Mouse (Mus musculus) monocyte, adult 2 months (primary cell): ENCODE results near the gene Ift81.

Experiments used
- DNase-seq, 2 experiments: peaks; one replicate each; pipeline ENCODE4 v3.0.0; 2022; ENCODE audit warnings: low spot score in 2 of 2, low read depth in 1 of 2

The Ift81 gene

GRCm38 (mm10) chr5:122548671-122549070, 65.6 kb downstream of the Ift81 start:
- no peak for DNase-seq

GRCm38 (mm10) chr5:122547810-122548209, 66.5 kb downstream of the Ift81 start:
- no peak for DNase-seq

GRCm38 (mm10) chr5:122547251-122547714, 67.0 kb downstream of the Ift81 start:
- peak; percentile 28 to 40 for DNase-seq

GRCm38 (mm10) chr5:122543392-122543791, 70.9 kb downstream of the Ift81 start:
- DNase-seq = no peak

GRCm38 (mm10) chr5:122541871-122542270, 72.4 kb downstream of the Ift81 start:
- DNase-seq = no peak

- DNase-seq = no peak
Measured at GRCm38 (mm10) chr5:122538077-122538476, 76.2 kb downstream of the Ift81 start.

- DNase-seq = no peak
Measured at GRCm38 (mm10) chr5:122537654-122538053, 76.7 kb downstream of the Ift81 start.

- no peak for DNase-seq
Measured at GRCm38 (mm10) chr5:122533884-122534283, 80.4 kb downstream of the Ift81 start.

GRCm38 (mm10) chr5:122529913-122530604, 84.3 kb downstream of the Ift81 start:
- no peak for DNase-seq

- DNase-seq = no peak
Measured at GRCm38 (mm10) chr5:122529316-122529715, 85.0 kb downstream of the Ift81 start.

- DNase-seq = no peak
Measured at GRCm38 (mm10) chr5:122528591-122528990, 85.7 kb downstream of the Ift81 start.

GRCm38 (mm10) chr5:122527761-122528160, 86.6 kb downstream of the Ift81 start:
- no peak for DNase-seq

GRCm38 (mm10) chr5:122526878-122527730, 87.2 kb downstream of the Ift81 start:
- no peak for DNase-seq

- no peak for DNase-seq
Measured at GRCm38 (mm10) chr5:122526405-122526804, 87.9 kb downstream of the Ift81 start.

GRCm38 (mm10) chr5:122525238-122525931, 88.9 kb downstream of the Ift81 start:
- DNase-seq = no peak

- no peak for DNase-seq
Measured at GRCm38 (mm10) chr5:122524854-122525237, 89.5 kb downstream of the Ift81 start.

- no peak for DNase-seq
Measured at GRCm38 (mm10) chr5:122524244-122524643, 90.1 kb downstream of the Ift81 start.

GRCm38 (mm10) chr5:122521130-122521473, 93.2 kb downstream of the Ift81 start:
- DNase-seq = no peak

GRCm38 (mm10) chr5:122520254-122521129, 93.8 kb downstream of the Ift81 start:
- no peak for DNase-seq

- no peak for DNase-seq
Measured at GRCm38 (mm10) chr5:122519043-122519660, 95.2 kb downstream of the Ift81 start.
